Mouse (Mus musculus) mouse embryonic stem cell (cell line): ENCODE results near the gene Nbea.

Experiments
- in situ Hi-C, 2 experiments: fragments of 300-500 bp; cut with MboI; formaldehyde crosslinking; loops; 1 replicate in 1 of 2; 3 replicates in 1 of 2; pipeline ENCODE4 v1.14.3; 2019 to 2020; ENCODE audit warnings: low sequenced_read_pairs in 2 of 2, low pct_unique_long_range_greater_than_20kb in 1 of 2, mixed read lengths in 1 of 2; ENCODE audit not compliant: unreplicated experiment in 1 of 2

The Nbea gene

DNA sequence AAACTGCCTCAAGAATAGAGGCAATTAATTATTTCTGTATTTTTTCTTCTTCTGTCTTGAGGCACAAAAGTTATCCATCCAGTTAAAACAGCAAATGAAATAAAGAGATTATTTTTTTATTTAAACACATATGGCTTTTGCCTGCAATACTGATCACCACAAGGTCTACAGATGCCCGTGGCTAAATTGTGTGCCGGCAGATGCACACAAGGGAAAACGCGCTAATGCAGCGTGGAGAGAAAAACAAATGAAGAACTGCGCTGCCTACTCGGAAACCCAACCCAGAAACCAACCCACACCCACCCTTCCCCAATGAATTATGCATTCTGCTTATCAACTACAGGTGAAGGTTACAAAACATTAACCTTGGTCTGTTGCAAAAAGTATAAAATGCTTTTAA lies 408.3 kb downstream of the Nbea start:
- in situ Hi-C loops: no loop called here

DNA sequence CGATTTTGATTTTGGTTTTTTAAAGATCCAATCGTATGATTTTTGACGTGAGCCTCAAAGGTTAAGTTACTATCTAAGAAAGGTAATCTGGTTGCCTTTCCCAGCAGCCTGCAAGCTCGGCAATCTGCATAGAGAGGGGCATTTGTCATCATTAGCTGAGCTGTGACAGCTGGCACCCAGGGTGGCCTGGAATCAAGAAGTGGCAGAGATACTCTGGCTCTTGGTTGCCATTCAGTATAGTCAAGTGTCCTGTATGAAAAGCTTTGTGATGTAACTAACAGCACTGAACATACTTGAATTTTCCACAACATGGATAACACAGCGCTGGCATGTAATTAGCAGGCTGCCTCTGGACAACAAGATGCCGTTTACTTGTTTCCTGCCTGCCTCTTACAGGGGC lies 409.3 kb downstream of the Nbea start:
- in situ Hi-C loops: no loop called here

DNA sequence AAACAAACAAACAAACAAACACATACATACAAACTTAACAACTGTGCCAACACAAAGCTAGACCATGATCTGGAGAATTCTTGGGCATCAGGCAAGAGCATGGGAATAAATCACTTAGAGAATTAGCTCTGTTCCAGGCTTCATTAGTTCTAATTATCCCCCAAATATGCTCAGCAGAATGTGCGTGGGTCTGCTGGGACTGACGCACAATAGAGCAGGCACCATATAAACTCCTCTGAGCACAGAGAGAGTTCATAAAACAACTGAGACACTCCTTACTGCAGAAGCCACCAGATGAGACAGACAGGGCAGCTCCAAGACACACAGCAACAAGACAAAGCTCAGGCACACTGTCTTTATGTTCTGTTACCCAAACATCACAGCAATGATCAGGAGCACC lies 414.2 kb downstream of the Nbea start:
- in situ Hi-C loops: no loop called here

DNA sequence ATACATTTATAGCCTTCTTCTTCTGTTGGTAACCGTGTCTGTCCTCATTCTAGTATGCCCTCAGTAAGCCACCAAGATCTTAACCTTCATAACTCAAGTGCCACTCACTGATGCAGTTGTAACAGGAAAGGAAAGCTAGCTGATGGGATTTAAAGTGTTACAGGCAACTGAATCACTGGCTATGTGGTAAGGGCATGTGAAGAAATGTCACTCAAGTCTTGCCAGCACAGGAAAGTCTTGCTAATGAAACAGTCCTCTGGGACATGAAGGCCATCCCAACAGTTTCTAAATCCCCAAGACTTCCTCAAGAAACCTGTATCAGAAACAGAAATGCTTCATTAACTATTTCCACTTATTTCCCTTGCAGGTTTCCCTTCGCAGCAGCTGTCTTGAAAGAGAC lies 414.8 kb downstream of the Nbea start:
- in situ Hi-C loops: no loop called here

DNA sequence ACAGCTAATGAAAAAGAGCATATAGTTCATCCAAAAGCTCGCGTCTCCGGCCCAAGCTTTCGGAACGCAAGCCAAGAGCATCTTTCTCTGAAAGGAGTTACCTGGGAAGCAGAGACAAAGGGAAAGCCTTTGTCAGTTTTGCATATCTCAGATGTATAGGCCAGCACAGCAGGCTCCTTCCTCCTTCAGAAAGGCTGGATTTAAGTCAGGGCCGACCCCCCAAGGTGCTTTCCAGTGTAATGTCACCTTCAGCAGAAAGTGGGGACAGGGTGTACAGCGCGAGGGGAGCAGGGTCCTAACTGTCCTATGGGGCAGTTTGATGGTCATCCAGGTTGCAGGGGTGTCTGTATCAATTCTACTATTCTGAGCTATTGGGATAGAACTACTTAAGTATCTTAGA lies 419.9 kb downstream of the Nbea start:
- in situ Hi-C loops: no loop called here

DNA sequence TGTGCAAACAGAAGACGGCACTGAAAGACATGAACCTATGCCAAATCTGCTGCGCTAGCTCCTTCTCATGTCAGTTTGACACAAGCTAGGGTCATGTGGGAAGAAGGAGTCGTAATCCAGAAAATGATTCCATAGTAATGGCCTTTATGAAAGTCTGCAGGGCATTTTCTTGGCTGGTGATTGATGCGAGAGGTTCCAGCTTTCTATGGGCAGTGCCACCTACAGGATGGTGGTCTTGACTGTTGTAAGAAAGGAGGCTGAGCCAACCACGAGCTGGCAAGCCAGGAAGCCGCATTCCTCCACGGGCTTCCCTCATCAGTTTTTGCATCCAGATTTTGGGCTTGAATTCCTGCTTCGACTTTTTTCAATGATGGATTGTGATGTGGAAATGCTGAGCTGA lies 425.2 kb downstream of the Nbea start:
- in situ Hi-C loops: no loop called here

DNA sequence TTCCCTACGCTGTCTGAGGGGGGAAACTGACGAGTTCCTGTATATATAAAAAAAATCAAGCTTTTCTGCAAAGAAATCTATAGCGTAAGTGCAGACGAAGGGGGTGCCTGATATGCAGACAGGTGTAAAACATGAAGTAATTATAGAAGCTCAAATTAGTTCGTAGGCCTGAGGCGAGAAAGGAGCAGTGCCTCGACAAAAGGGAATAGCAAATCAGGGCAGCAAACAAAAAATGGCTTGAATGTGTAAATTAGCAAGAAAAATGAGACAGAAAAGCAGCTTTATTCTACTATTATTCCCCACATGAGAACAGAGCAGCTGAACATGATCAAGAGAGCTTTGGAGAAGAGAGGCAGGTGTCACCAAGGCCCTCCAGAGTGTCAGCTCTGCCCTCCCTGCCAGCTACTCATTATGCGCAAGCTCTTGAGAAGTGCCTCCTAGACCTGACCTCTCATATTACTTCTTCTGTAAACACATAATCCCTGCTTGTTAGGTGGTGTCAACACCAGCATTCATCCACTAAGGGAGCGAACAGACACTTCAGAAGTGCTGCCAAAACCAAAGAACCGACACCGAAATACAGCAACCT lies 426.8 kb downstream of the Nbea start:
- in situ Hi-C loops: no loop called here

DNA sequence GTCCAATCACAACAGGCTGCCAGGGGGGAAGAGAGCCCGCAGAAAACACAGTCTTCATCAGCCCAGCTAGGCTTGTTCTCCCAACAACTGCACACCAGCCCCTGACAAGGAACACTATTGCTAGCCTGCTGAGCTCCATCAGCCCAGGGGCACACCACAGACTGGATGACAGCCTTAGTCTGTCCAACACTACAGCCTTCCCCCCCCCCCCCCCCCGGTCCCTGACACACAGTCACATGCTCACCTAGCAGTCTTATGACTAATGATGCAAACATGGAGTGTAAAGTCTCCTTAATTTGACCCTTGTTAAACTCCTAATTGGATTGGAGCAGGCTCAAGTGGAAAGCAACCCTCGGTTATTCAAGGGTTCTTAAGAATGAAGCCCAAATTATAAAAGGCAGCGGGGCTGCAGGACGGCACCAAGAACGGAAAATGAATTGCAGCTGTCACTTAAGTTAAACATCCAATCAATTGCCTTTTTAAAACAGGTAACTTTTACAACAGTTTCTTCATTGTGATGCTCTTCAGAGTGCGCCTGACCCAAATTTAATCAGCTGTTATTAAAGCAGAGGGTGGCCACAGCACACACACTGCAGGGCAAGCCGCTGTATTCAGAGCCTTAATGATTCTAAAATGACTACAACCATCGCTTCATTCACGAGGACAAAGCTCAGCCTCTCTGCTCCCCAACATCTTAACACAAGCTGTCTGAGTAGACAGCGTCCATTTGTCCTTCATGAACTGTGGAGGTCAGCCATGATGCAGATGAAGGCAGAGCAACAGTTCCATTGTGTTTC lies 427.5 kb downstream of the Nbea start:
- in situ Hi-C loops: no loop called here

DNA sequence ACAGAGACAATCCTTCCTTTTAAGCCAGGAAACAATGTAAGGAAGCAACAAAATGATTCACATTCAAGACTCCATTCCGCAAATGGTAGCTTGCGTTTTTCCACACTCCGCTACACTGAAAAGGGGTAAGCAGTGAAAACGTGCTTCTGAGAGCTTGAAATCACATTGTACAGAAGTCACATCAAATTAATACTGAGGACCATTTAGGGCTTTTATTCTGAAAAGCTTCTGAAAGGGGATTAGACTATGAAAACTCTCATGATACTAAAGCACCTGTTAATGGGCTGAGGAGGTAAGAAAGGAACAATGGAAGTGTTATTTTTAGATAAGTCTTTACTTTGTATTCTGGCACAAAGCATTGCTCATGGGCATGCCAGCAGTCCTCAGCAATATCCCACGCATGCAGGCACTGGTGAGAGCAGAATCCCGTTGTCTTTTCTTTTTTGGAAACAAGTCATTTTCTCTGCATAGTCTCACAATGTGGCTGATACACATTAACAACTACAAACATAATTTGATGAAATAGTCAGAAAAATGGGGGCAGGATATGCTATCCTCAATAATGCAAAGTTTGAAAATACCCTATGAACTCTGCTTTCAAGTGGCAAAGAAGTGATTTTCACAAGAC lies 428.4 kb downstream of the Nbea start:
- in situ Hi-C loops: no loop called here

DNA sequence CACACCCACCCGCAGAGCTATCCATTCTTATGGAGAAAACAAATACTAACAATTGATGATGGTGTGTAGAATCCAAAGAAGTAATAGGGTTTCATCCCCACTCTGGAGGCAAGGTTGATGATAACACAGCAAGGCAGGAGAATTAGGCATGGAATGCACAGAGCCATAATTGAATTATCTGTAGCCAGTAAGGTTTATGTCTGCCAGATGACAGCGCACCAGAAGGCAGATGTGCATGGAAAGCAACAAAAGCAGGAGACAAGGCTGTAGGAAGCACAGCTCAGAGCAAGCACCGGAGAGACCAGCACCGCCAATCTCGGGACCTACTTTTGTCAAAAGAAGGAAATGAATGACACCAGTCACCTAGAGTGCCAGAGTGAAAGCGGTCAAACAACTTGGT lies 429.6 kb downstream of the Nbea start:
- in situ Hi-C loops: no loop called here

DNA sequence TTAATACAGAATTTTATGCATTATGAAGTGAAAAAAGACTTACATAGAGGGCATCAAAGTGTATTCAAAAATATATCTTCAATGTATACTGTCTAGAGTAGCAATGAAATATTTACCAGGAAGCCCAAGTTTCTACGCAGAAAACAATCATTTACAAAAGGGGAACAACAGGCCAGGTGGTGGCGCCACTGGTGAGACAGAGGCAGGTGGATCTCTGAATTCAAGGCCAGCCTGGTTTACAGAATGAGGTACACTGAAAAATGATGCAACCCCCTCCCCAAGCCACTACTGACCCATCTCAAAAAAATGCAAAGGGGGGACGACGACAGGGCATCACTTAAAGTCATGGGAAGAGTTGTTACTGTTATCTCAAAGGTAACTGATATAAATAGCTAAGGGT lies 430.9 kb downstream of the Nbea start:
- in situ Hi-C loops: no loop called here

DNA sequence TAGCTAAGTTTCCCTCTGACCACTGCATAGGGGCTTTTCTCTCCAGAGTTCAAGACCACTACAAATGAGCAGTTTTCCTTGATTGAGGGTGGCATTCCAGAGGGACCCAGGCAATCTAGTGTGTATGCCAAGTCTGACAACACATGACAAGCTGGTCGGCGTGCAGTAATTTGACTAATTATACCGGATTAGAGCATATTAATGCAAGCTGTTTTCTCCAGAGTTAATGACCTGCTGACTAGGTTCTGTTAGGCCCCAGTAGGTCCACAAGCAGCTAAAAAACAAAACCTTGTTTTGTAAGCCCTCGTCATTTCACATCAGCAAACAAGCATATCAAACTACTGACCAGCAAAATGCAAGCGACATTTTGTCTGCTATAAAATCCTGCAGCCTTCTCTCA lies 432.1 kb downstream of the Nbea start:
- in situ Hi-C loops: no loop called here

DNA sequence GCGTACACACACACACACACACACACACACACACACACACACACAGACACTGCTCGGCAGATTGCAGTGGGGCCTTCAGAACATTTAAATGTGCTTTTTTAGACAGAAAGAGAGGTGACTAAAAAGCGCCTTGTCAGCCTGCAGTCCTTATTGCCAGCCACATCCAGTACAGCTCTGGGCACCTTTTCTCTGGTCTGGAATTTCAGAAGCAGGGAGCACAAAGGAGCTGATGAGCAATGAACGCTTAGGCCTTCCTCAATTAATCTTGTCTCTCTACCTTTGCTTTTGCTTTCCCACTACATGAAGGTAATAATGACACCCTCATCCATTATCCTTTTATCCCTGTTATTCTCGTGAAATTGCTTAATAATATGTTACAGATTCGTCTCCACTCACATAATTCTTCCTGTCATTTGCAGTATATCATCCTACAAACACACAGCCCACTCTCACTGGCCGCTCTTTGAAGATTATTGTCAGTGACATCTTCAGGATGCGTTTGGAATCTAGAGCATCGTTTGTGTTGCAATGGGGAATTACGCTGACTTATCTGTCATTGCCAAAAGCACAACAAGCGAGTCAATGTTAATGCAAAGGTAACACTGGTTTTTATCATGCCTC lies 432.9 kb downstream of the Nbea start:
- in situ Hi-C loops: no loop called here

DNA sequence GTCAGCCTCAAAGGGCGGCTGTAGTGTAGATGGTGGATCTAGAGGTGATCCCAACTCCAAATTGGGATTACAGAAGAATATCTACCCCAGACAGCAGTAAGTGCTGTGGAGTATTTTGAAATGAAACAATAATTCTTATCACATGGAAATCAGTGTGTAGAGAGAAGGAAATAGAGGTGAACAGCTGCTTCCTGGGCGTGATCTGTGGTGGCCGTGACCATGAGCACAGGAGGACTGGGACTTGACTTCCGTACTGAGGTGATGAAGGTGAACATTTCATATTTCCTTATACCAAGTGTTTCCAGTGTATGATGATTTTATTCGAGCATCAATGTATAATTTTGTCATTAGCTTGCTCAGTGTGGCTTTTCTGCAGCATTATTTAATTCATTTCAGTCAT lies 439.6 kb downstream of the Nbea start:
- in situ Hi-C loops: no loop called here

DNA sequence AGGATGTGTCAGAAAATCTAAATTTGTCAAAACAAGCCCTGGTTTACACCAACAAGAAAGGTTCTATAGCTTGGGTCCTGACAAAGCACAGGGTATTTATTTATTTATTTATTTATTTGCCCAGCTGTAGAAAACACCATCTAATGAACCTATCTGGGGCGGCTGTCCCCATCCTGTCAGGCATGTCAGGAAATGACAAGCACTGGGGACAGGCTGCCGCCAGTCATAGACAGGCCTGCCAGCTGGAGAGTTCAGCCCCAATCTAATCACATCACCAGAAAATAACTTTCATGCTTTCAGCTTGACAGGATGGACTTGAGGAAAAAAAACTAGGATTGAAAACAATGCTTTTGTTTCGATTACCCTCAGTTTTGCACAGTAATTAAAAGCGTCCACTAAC lies 440.8 kb downstream of the Nbea start:
- in situ Hi-C loops: no loop called here

DNA sequence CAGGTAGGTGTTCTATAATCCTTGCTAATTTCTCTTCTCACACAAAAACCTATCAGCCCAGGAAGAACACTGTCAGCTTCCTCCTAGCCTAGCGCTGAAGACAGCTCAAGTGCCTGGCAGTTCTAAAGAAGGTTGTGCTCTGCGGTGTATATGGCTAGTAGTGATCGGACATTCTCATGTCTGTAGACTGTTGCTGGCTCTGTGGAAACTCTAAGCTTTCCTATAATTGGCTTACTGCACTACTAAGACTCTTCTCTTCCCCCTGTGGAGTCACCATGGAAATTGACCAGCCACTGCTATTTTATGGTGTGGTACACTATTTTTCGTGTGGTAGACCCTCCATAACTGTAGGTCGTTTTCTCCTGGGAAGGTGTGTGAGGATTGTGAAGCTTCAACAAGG lies 441.3 kb downstream of the Nbea start:
- in situ Hi-C loops: no loop called here

DNA sequence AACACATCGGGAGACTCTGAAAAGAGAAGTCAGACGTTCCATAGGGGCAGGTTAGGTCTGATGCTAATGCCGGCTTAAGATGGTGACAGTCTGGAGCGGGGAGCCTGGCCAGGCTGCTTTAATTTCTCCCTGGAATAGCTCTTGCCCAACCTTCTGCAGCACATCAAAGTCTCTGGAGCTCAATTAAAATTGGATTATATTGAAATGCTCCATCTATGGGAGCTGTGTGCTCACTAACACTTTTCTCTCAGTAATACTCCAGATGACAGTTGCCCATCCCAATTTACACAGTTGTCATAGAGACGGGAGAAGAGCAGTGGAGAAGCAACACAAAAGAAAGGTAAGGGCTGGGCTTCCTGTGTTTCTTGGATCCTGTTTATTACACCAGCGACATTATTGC lies 442.1 kb downstream of the Nbea start:
- in situ Hi-C loops: no loop called here

DNA sequence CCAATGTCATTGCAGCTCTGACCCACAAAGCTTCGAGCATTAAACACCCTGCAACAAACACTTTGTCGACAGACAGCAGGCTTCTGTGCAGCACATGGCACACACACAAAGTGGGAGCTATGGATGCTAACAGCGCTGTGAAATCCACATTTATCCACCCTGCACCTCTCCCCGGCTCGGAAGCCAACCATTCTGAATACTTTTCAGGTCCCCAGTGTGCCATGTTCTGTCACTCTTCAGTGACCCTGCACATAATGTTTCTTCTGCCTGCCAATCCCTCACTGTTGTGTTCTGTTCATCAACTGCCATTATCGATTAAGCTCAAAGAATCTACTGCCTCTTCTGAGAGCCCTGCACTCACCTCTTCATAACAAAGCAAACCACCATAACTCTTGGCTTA lies 449.8 kb downstream of the Nbea start:
- in situ Hi-C loops: no loop called here

DNA sequence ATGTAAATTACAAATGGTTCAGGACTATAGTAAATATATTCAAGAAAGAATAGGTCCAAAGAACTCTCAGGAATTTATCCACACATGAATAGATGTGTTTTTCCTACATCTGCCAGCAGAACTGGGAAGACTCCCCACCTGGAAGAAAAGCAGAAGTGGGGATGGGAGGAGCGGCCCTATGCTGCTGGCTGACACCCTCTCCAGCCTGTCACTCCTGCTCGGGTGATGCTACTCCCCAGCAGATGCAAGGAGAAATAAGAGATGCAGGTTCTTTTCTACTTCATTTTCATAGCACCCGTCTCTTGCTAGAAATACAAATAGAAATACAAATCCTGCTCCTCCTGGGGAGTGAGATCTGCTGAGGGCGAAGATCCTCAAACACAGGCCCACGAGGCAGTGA lies 453.0 kb downstream of the Nbea start:
- in situ Hi-C loops: no loop called here

DNA sequence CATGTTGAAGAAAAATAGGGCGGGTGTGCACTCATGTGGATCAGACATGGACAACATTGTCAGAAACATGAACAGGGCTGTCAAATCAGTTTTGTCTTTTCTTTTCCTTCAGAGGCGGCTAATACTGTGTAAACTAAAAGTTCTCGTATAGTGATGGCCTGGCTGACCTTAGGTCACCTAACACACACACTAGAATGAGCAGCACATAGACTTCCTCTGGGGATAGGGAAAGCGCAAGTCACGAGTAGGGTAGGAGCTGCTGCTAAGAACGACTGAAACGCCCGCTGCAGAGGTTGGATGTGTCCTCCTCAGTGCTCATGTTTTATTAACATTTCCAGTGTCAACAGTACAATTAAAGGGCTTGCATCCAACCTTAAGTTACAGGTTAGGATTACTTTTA lies 453.4 kb downstream of the Nbea start:
- in situ Hi-C loops: no loop called here
